Mouse (Mus musculus): ENCODE data around the gene Tmtc1.

GRCm38 (mm10) chr6:148399541-148399940 is 44.6 kb downstream of the Tmtc1 start:
- TF ChIP-seq MAFK (IDR thresholded peaks at IDR 0.05; ENCODE audit: insufficient read depth, low read depth, low read length) (no peak), CHD2 (IDR thresholded peaks at IDR 0.05; ENCODE audit: low read depth, low read length) (no peak), HCFC1 (IDR thresholded peaks at IDR 0.05; ENCODE audit: borderline replicate concordance, insufficient read depth, low read length) (no peak), ZNF384 (IDR thresholded peaks at IDR 0.05; ENCODE audit: low read depth, low read length) (no peak), ZC3H11A (IDR thresholded peaks at IDR 0.05; ENCODE audit: borderline replicate concordance, low read depth, low read length) (no peak)

All from ES-E14 (cell line).